Mouse (Mus musculus) kidney, postnatal 36 days (tissue): ENCODE measurements at regions not wholly inside any gene's neighbourhood (a gene's known extent, or its start where the extent isn't known, plus 50 kb on each side); places are given as distances from the start of the nearest gene placed in this dataset.
A peak's percentile ranks its signal among the peaks of the same experiment; 100 is the strongest.

ENCODE experiments used
- DNase-seq, 2 experiments: peaks; one replicate each; pipeline ENCODE4 v3.0.0; 2021 to 2022; ENCODE audit warnings: mixed read lengths in 2 of 2

DNA sequence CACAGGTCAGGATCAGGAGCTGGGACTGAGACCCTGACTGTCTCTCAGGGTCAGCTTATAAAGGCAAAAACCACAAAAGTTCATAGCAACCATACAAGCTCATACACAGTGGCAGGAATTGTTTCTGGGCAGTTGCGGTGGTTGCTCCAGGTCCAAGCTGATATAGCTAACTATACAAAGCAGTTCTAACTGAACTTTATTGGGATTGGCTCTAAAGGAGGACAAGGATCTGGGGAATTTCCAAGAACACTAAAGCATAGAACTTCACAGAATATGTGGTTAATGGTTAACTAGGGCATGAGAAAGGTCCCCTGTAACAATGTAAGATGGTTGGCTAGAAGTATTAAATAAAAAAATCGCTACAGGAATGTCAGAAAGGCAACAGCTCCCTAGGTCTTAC is 748.0 kb upstream of the Crim1 start:
- DNase-seq, result no peak

DNA sequence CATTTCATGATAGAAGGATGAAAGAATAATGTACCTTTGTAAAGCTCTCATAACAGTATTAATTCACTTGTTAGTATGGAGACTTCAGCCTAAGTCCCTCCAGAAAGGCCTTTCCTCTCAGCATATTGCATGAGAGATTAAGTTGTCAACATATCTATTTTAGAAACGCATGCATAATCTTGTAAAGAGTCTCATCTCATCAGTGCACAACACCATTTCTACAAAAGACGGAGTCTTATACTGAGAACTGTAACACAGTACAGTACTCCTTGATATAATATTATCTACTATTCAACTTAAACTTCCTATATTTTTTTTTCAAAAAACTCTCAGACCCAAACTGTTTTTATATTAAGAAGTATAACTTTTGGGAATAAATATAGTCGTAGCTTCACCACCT is 730.4 kb upstream of the Crim1 start:
- DNase-seq, result no peak

DNA sequence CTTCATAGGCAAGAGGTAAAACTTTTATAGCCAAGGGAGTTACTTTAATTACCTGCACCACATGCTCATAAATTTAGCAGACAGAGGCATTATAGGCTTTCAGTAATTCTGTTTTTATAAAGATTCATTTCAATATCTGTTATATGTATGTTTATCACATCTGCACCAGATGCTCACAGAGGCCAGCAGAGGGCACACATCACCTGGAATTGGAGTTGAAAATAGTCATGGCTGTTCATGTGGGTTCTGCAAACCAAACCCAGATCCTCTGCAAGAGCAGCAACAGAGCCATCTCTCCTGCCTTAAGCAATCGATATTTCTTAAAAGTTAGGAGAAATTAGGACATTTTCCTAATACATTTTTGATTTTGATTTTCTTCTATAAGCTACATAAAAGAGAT is 729.9 kb upstream of the Crim1 start:
- peak; percentile 3 to 42 for DNase-seq

GRCm38 (mm10) chr17:77471921-77472320 is 728.1 kb upstream of the Crim1 start:
- no peak for DNase-seq
